Mouse (Mus musculus): ENCODE results near the gene Slc30a1. TPM values are rescaled to one million over a fixed set of nuclear protein-coding genes. Genes with fewer than 3 reads are reported as not detected.
A peak's percentile ranks its signal among the peaks of the same experiment; 100 is the strongest.

Gene Slc30a1
- 14.1 and 15.3 TPM in 2 replicates for polyA plus RNA-seq (2012; rRNA removed)

GRCm38 (mm10) chr1:191906571-191907430, at the start of gene Slc30a1:
TSS of gene Slc30a1 (plus strand) at chr1:191906767.
- Histone ChIP-seq H3K4me1 (ENCODE audit: control insufficient read depth, insufficient read depth, low read length) (peaks cover 14% of the 10 kb centered on the region), H3K27me3 (ENCODE audit: control insufficient read depth, insufficient read depth, low read length) (no peaks in the 10 kb centered on the region), H3K27ac (ENCODE audit: insufficient read depth, low read length) (peak within 1 kb of the TSS; percentile 65), H3K4me3 (replicated peaks; ENCODE audit: insufficient read depth, low read depth, low read length) (peak within 1 kb of the TSS; percentile 65)
- under 1% methylated on average over 103 of the region's 104 CpGs for WGBS
- peak; percentile 98 to 99 for DNase-seq
- peak; percentile 66 for TF ChIP-seq POLR2A (IDR thresholded peaks at IDR 0.05; ENCODE audit: borderline replicate concordance, insufficient read depth, low read length)
- TF ChIP-seq CTCF (IDR thresholded peaks at IDR 0.05; ENCODE audit: borderline replicate concordance, insufficient read depth, low read depth, low read length) = no peak

- peak; percentile 18 to 49 for DNase-seq
- Histone ChIP-seq H3K4me1 (ENCODE audit: control insufficient read depth, insufficient read depth, low read length) (no peaks in the 10 kb centered on the region; the same call in 1 of the 2 replicates), H3K4me3 (replicated peaks; ENCODE audit: insufficient read depth, low read depth, low read length) (no peak overlapping the region), H3K27me3 (ENCODE audit: control insufficient read depth, insufficient read depth, low read length) (no peaks in the 10 kb centered on the region), H3K27ac (ENCODE audit: insufficient read depth, low read length) (no peak overlapping the region)
- TF ChIP-seq CTCF (IDR thresholded peaks at IDR 0.05; ENCODE audit: borderline replicate concordance, insufficient read depth, low read depth, low read length) (no peak), POLR2A (IDR thresholded peaks at IDR 0.05; ENCODE audit: borderline replicate concordance, insufficient read depth, low read length) (no peak)
- WGBS = 65% methylated on average over 5 of the region's 5 CpGs
These were observed 49.5 kb upstream of the Slc30a1 start for GRCm38 (mm10) chr1:191856886-191857651.

DNA sequence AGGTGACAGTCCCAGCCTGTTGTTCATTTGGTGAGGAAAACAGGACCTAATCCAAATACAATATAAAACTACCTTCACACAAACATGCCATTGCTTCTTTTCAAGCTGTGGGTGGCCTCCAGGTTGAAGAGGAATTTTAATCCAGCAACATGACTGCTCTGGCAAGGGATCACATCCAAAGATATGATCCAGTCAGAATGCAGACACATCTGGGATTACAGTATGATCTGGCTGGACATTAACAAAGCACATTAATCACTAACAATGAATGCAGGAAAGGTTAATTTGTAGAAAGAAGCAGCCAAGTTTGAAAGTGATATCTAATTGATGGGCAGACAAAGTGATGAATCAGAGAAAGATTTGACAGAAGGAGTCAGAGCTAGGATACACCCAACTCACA, 48.4 kb upstream of the Slc30a1 start:
- no peak overlapping the region for H3K4me3 ChIP-seq (replicated peaks; ENCODE audit: insufficient read depth, low read depth, low read length)
- TF ChIP-seq POLR2A (IDR thresholded peaks at IDR 0.05; ENCODE audit: borderline replicate concordance, insufficient read depth, low read length) (no peak), CTCF (IDR thresholded peaks at IDR 0.05; ENCODE audit: borderline replicate concordance, insufficient read depth, low read depth, low read length) (no peak)
- H3K27ac ChIP-seq (ENCODE audit: insufficient read depth, low read length) = no peak overlapping the region
- no peaks in the 10 kb centered on the region for H3K27me3 ChIP-seq (ENCODE audit: control insufficient read depth, insufficient read depth, low read length)
- no peak for DNase-seq
- H3K4me1 ChIP-seq (ENCODE audit: control insufficient read depth, insufficient read depth, low read length) = no peaks in the 10 kb centered on the region; the same call in 1 of the 2 replicates

GRCm38 (mm10) chr1:191859847-191860246, 46.7 kb upstream of the Slc30a1 start:
- Histone ChIP-seq H3K27me3 (ENCODE audit: control insufficient read depth, insufficient read depth, low read length) (no peaks in the 10 kb centered on the region), H3K27ac (ENCODE audit: insufficient read depth, low read length) (no peak overlapping the region), H3K4me1 (ENCODE audit: control insufficient read depth, insufficient read depth, low read length) (peaks cover 8% of the 10 kb centered on the region), H3K4me3 (replicated peaks; ENCODE audit: insufficient read depth, low read depth, low read length) (no peak overlapping the region)
- no peak for DNase-seq
- no peak for TF ChIP-seq POLR2A (IDR thresholded peaks at IDR 0.05; ENCODE audit: borderline replicate concordance, insufficient read depth, low read length)
- no peak for TF ChIP-seq CTCF (IDR thresholded peaks at IDR 0.05; ENCODE audit: borderline replicate concordance, insufficient read depth, low read depth, low read length)
- 32% methylated on average over 3 of the region's 3 CpGs for WGBS

DNA sequence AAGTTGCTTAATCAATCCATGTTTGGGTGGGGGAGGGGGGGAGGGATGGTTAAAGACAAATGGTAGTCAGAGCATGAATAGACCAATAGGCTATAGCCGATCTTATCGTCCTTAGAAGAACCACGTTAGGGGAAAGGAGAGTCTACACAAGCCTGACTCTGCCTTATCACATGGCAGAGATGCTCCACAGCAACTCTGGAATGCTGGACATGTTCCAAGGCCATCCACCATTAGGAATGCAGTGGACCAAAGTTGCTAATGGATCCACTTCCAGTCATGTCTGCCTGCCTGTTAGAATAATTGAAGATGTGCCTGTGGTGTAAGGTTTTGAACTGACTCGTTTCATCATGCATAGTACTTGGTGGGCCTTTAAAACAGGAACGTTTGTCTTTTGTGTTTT, 45.3 kb upstream of the Slc30a1 start:
- Histone ChIP-seq H3K27ac (ENCODE audit: insufficient read depth, low read length) (no peak overlapping the region), H3K27me3 (ENCODE audit: control insufficient read depth, insufficient read depth, low read length) (no peaks in the 10 kb centered on the region), H3K4me1 (ENCODE audit: control insufficient read depth, insufficient read depth, low read length) (peaks cover 8% of the 10 kb centered on the region), H3K4me3 (replicated peaks; ENCODE audit: insufficient read depth, low read depth, low read length) (no peak overlapping the region)
- 88% methylated on average over 5 of the region's 5 CpGs for WGBS
- DNase-seq = no peak
- TF ChIP-seq CTCF (IDR thresholded peaks at IDR 0.05; ENCODE audit: borderline replicate concordance, insufficient read depth, low read depth, low read length) (no peak), POLR2A (IDR thresholded peaks at IDR 0.05; ENCODE audit: borderline replicate concordance, insufficient read depth, low read length) (no peak)

GRCm38 (mm10) chr1:191863833-191864550, 42.6 kb upstream of the Slc30a1 start:
- no peak overlapping the region for H3K4me3 ChIP-seq (replicated peaks; ENCODE audit: insufficient read depth, low read depth, low read length)
- peaks cover 8% of the 10 kb centered on the region for H3K4me1 ChIP-seq (ENCODE audit: control insufficient read depth, insufficient read depth, low read length)
- no peaks in the 10 kb centered on the region for H3K27me3 ChIP-seq (ENCODE audit: control insufficient read depth, insufficient read depth, low read length)
- peak; percentile 24 to 45 for DNase-seq
- TF ChIP-seq POLR2A (IDR thresholded peaks at IDR 0.05; ENCODE audit: borderline replicate concordance, insufficient read depth, low read length) (no peak), CTCF (IDR thresholded peaks at IDR 0.05; ENCODE audit: borderline replicate concordance, insufficient read depth, low read depth, low read length) (no peak)
- no peak overlapping the region for H3K27ac ChIP-seq (ENCODE audit: insufficient read depth, low read length)
- 19% methylated on average over 4 of the region's 4 CpGs for WGBS

DNA sequence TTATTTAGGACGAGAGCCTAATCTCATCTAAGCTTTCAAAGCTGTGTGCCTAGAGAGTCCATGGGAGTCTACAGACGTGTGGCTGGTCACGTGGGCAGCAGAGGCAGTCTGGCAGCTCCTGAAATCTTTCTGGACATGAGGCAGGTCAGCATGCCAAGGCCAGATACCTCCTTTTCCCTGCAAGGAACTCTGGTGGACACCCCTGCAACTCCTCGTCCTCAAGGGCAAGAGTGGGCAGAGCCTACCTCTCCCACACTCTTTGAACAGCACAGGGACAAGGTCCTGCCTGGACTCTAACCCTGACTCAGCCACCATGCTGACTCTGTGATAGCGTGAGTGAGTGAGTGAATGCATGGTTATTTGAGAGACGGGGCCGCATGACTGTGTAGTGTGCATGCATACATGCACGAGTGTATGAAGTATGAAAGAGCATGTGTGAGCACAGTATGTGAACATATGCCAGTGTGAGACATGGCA, 42.0 kb upstream of the Slc30a1 start:
- peak in 1 of 2 experiments; percentile 8 for DNase-seq
- H3K4me1 ChIP-seq (ENCODE audit: control insufficient read depth, insufficient read depth, low read length) = peaks cover 8% of the 10 kb centered on the region
- H3K27me3 ChIP-seq (ENCODE audit: control insufficient read depth, insufficient read depth, low read length) = no peaks in the 10 kb centered on the region
- 53% methylated on average over 8 of the region's 8 CpGs for WGBS
- H3K4me3 ChIP-seq (replicated peaks; ENCODE audit: insufficient read depth, low read depth, low read length) = no peak overlapping the region
- H3K27ac ChIP-seq (ENCODE audit: insufficient read depth, low read length) = no peak overlapping the region
- TF ChIP-seq CTCF (IDR thresholded peaks at IDR 0.05; ENCODE audit: borderline replicate concordance, insufficient read depth, low read depth, low read length) = no peak
- no peak for TF ChIP-seq POLR2A (IDR thresholded peaks at IDR 0.05; ENCODE audit: borderline replicate concordance, insufficient read depth, low read length)
